Mouse (Mus musculus): ENCODE measurements around the gene Fam53b.

DNA sequence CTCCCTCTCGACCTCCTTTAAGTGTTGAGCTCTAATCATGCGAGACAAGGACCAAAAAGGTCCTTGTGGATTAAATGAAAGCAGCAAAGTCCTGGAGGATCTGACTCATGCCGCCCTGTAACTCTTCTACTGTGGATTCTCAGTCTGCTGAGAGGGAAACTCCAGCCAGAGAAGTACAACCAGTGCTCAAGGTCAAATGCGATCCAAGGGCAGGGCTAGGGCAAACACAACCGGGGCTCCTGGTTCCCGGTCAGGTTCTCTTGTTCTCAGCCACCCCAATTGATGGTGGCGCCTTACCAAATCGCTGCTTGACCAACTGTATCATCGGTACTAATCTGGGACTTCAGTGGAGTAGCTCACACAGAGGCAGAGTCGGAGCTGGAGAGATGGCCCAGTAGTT, 12.8 kb downstream of the Fam53b start:
- no peak for TF ChIP-seq POLR2A (IDR thresholded peaks at IDR 0.05; ENCODE audit: insufficient read length, low read depth)
- TF ChIP-seq E2F4 (IDR thresholded peaks at IDR 0.05; ENCODE audit: insufficient read depth) = no peak
- no peak for TF ChIP-seq USF1 (IDR thresholded peaks at IDR 0.05; ENCODE audit: low read depth)
- no peak for TF ChIP-seq POLR2AphosphoS2 (IDR thresholded peaks at IDR 0.05; ENCODE audit: insufficient read length, low read depth)
- no peak for TF ChIP-seq MAX (IDR thresholded peaks at IDR 0.05; ENCODE audit: low read depth)
- TF ChIP-seq TCF3 (IDR thresholded peaks at IDR 0.05; ENCODE audit: insufficient read length, low read depth) = no peak
- no peak for TF ChIP-seq REST (IDR thresholded peaks at IDR 0.05; ENCODE audit: insufficient read depth, insufficient read length)
- TF ChIP-seq MYOG (IDR thresholded peaks at IDR 0.05; ENCODE audit: control insufficient read depth in 1 of 3, insufficient read depth in 1 of 3, insufficient read length in 2 of 3, low read depth in 2 of 3) = no peak
- TF ChIP-seq TCF12 (IDR thresholded peaks at IDR 0.05; ENCODE audit: insufficient read depth, poor library complexity, severe bottlenecking) = no peak
